Mouse (Mus musculus): ENCODE data around the gene Tefm.

- TF ChIP-seq CTCF (IDR thresholded peaks at IDR 0.05; ENCODE audit: extremely low read depth, insufficient read depth, low read length) (no peak), POLR2A (IDR thresholded peaks at IDR 0.05; ENCODE audit: extremely low read depth, insufficient read depth, low read length) (no peak)
These were observed 26.1 kb upstream of the Tefm start for GRCm38 (mm10) chr11:80168121-80168520.

Measured in cortical plate, adult 2 months (tissue).